Mouse (Mus musculus) small intestine, adult 2 months (tissue): Measurements from ENCODE around the gene Dnmt3a.

Source experiments
- CTCF ChIP-seq: fragments of 200-500 bp; IDR thresholded peaks from 2 replicates; pipeline ENCODE4 v1.5.1; 2012; ENCODE audit warnings: low read depth, mild to moderate bottlenecking, control low read depth, inconsistent platforms, low read length, moderate library complexity, mixed read lengths; ENCODE audit not compliant: insufficient replicate concordance, insufficient read length; ENCODE audit errors: extremely low read depth
- POLR2A ChIP-seq: fragments of 200-500 bp; IDR thresholded peaks from 2 replicates; pipeline ENCODE4 v1.6.1; 2012; ENCODE audit warnings: low read depth, mild to moderate bottlenecking, control low read depth, inconsistent platforms, low read length, moderate library complexity

DNA sequence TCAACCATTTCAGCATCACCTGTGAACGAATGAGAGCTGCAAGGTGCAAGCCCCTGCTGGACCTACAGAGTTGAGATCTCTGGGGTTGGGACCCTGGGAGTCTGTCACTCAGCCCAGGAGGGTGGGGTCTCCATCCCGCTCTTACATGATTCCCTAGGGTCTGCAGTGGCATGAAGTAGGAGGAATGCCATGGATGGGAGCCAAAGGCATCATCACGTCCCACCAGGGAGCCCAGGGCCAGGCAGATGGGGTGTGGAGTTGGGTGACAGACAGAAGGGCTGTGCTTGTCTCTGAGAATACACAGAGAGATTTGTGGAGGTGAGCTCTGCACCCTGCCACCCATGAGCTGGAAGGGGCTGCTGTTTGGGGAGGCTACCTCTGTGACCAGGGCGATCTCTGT lies 32.2 kb downstream of the Dnmt3a start:
- TF ChIP-seq CTCF, result no peak
- TF ChIP-seq POLR2A, result no peak
